9 mouse cellular contexts compared by ENCODE assay signal in genomic region chr6:39555648-39555945, GRCm38 (mm10). TPM values are rescaled to one million over a fixed set of nuclear protein-coding genes. Genes with fewer than 3 reads are reported as not detected.
A peak's percentile ranks its signal among the peaks of the same experiment; 100 is the strongest.
DNase-seq lines count a peak whose midpoint lies in the region; ATAC-seq and TF ChIP-seq lines count a peak whose summit lies in the region.
"Had no signal": no experiment of that assay in that cellular context is flagged by ENCODE, and none has a peak within 500 bp of the region (broad histone marks: within the 10 kb centered on the region; RNA-seq: fewer than 3 reads in every experiment).

No protein-coding gene starts in this region.

- H3K4me3 ChIP-seq in heart, embryonic 11.5 days (ENCODE audit: low read depth, low read length), result peak overlapping the region; percentile 95; the same call in 1 of the 2 replicates
- no peak overlapping the region for H3K4me3 ChIP-seq in spleen, adult 2 months (ENCODE audit: extremely low read depth, insufficient read depth, insufficient read length)
- H3K4me3 ChIP-seq in midbrain, embryonic 10.5 days, result peak overlapping the region; percentile 92

- H3K27ac ChIP-seq in heart, embryonic 11.5 days (ENCODE audit: low read depth, low read length), result no peak overlapping the region
- peak overlapping the region; percentile 57; the same call in 1 of the 2 replicates for H3K27ac ChIP-seq in spleen, adult 2 months (ENCODE audit: insufficient read depth, low read length)
- peak overlapping the region; percentile 60 for H3K27ac ChIP-seq in midbrain, embryonic 10.5 days (replicated peaks)

- TF ChIP-seq POLR2A in spleen, adult 2 months (IDR thresholded peaks at IDR 0.05; ENCODE audit: low read depth, low read length), result no peak

- no peaks in the 10 kb centered on the region for H3K9me3 ChIP-seq in heart, embryonic 11.5 days (replicated peaks; ENCODE audit: control insufficient read depth, low read length)
- peaks cover 5% of the 10 kb centered on the region; the same call in 1 of the 2 replicates for H3K9me3 ChIP-seq in midbrain, embryonic 10.5 days (replicated peaks)

- TF ChIP-seq CTCF in spleen, adult 2 months (IDR thresholded peaks at IDR 0.05; ENCODE audit: extremely low read depth, insufficient read depth, insufficient read length, insufficient replicate concordance), result no peak

- H3K4me2 ChIP-seq in heart, embryonic 11.5 days, result peak overlapping the region; percentile 75

- H3K27me3 ChIP-seq in heart, embryonic 11.5 days (ENCODE audit: control insufficient read depth, insufficient read depth, low read length), result no peaks in the 10 kb centered on the region
- H3K27me3 ChIP-seq in spleen, adult 2 months (ENCODE audit: control insufficient read depth, insufficient read depth, low read length), result peaks cover 12% of the 10 kb centered on the region
- no peaks in the 10 kb centered on the region for H3K27me3 ChIP-seq in midbrain, embryonic 10.5 days (ENCODE audit: low read depth, poor library complexity, severe bottlenecking)

- no peak overlapping the region for H3K9ac ChIP-seq in heart, embryonic 11.5 days (ENCODE audit: low read depth, low read length)

- peaks cover 30% of the 10 kb centered on the region for H3K4me1 ChIP-seq in heart, embryonic 11.5 days (ENCODE audit: control insufficient read depth, insufficient read depth, low read length)
- H3K4me1 ChIP-seq in spleen, adult 2 months (ENCODE audit: control insufficient read depth, insufficient read depth, insufficient read length), result peaks cover 6% of the 10 kb centered on the region; the same call in 1 of the 2 replicates
- peaks cover 64% of the 10 kb centered on the region for H3K4me1 ChIP-seq in midbrain, embryonic 10.5 days

- 85% methylated on average over 2 of the region's 2 CpGs for WGBS in heart, embryonic 11.5 days (ENCODE audit: insufficient replicate concordance)
- 86% methylated on average over 2 of the region's 2 CpGs for WGBS in spleen, adult 2 months
- WGBS in midbrain, embryonic 10.5 days, result 90% methylated on average over 2 of the region's 2 CpGs

- H3K36me3 ChIP-seq in heart, embryonic 11.5 days (ENCODE audit: control insufficient read depth, insufficient read depth, low read length), result no peaks in the 10 kb centered on the region
- no peaks in the 10 kb centered on the region for H3K36me3 ChIP-seq in spleen, adult 2 months (ENCODE audit: control insufficient read depth, insufficient read depth, low read length)
- peaks cover 38% of the 10 kb centered on the region for H3K36me3 ChIP-seq in midbrain, embryonic 10.5 days

- no peak for ATAC-seq in heart, embryonic 11.5 days (replicated peaks; ENCODE audit: insufficient number of reproducible peaks, low FRiP score, low TSS enrichment)
- no peak for ATAC-seq in CD4-positive, CD25-positive, alpha-beta regulatory T cell, adult 4 months

- no peak for DNase-seq in heart, adult 18-20 months
- no peak for DNase-seq in spleen, adult 2 months (ENCODE audit: low read depth in 1 of 2, low spot score in 2 of 2)
- no peak for DNase-seq in spleen, postnatal 4 days (ENCODE audit: low spot score in 2 of 2)
- no peak for DNase-seq in midbrain, embryonic 10.5 days (ENCODE audit: low spot score)
- DNase-seq in thymus, postnatal 10 days (ENCODE audit: low spot score in 2 of 2), result no peak
- no peak for DNase-seq in ovary, postnatal 14 days (ENCODE audit: low spot score)
- DNase-seq: cerebellum, adult 18-20 months had no signal

RNA-seq across cellular contexts. Expression of gene Dennd2a, which starts 2.1 kb away (rescaled TPM):
- 21.5 and 24.8 TPM in 2 replicates for polyA plus RNA-seq in heart, embryonic 11.5 days (2014; fragmentation: Nextera tagmentation; extraction: Ambion mirVana)
- total RNA-seq in heart, adult 18-20 months (2021), result 1 to 10 TPM; 5.8 to 6.2 TPM
- 7.3 and 9.2 TPM in 2 replicates for polyA plus RNA-seq in spleen, adult 2 months (2012; rRNA removed)
- 42.3 and 50.6 TPM in 2 replicates for polyA plus RNA-seq in midbrain, embryonic 10.5 days (2016; fragmentation: Nextera tagmentation; extraction: Ambion mirVana)
- under 1 TPM in 1 of 2 experiments, not detected in 1; 0.65 TPM for polyA plus RNA-seq in CD4-positive, CD25-positive, alpha-beta regulatory T cell, adult 4 months (2017; shearing (Covaris generic))

RNA-seq across cellular contexts. Expression of gene Adck2, which starts 18.1 kb away (rescaled TPM):
- polyA plus RNA-seq in heart, embryonic 11.5 days (2014; fragmentation: Nextera tagmentation; extraction: Ambion mirVana), result 14.9 and 18.6 TPM in 2 replicates
- total RNA-seq in heart, adult 18-20 months (2021), result 10 to 100 TPM; 13.1 to 13.6 TPM
- 8.6 and 14.1 TPM in 2 replicates for polyA plus RNA-seq in spleen, adult 2 months (2012; rRNA removed)
- 26.6 and 28.4 TPM in 2 replicates for polyA plus RNA-seq in midbrain, embryonic 10.5 days (2016; fragmentation: Nextera tagmentation; extraction: Ambion mirVana)
- 10 to 100 TPM; 27.8 to 29.7 TPM for polyA plus RNA-seq in CD4-positive, CD25-positive, alpha-beta regulatory T cell, adult 4 months (2017; shearing (Covaris generic))

RNA-seq across cellular contexts. Expression of gene Gm42420, which starts 30.0 kb away (rescaled TPM):
- 1.4 and 1.9 TPM in 2 replicates for polyA plus RNA-seq in heart, embryonic 11.5 days (2014; fragmentation: Nextera tagmentation; extraction: Ambion mirVana)
- total RNA-seq in heart, adult 18-20 months (2021), result 1 to 10 TPM in 1 of 2 experiments, not detected in 1; 1.7 TPM
- 0.79 TPM in 1 of 2 replicates, not detected in the other for polyA plus RNA-seq in spleen, adult 2 months (2012; rRNA removed)
- 0.57 and 1.3 TPM in 2 replicates for polyA plus RNA-seq in midbrain, embryonic 10.5 days (2016; fragmentation: Nextera tagmentation; extraction: Ambion mirVana)
- polyA plus RNA-seq in CD4-positive, CD25-positive, alpha-beta regulatory T cell, adult 4 months (2017; shearing (Covaris generic)), result not detected

RNA-seq across cellular contexts. Expression of gene Ndufb2, which starts 36.8 kb away (rescaled TPM):
- polyA plus RNA-seq in heart, embryonic 11.5 days (2014; fragmentation: Nextera tagmentation; extraction: Ambion mirVana), result 524 and 555 TPM in 2 replicates
- 100 to 1,000 TPM; 707 to 787 TPM for total RNA-seq in heart, adult 18-20 months (2021)
- 71.2 and 124 TPM in 2 replicates for polyA plus RNA-seq in spleen, adult 2 months (2012; rRNA removed)
- polyA plus RNA-seq in midbrain, embryonic 10.5 days (2016; fragmentation: Nextera tagmentation; extraction: Ambion mirVana), result 282 and 288 TPM in 2 replicates
- 10 to 100 TPM; 46.2 to 69.9 TPM for polyA plus RNA-seq in CD4-positive, CD25-positive, alpha-beta regulatory T cell, adult 4 months (2017; shearing (Covaris generic))
